Mouse (Mus musculus) limb, embryonic 13.5 days (tissue): Measurements from ENCODE around the gene Susd1. TPM values are rescaled to one million over a fixed set of nuclear protein-coding genes. Genes with fewer than 3 reads are reported as not detected.
A peak's percentile ranks its signal among the peaks of the same experiment; 100 is the strongest.

ENCODE experiments used
- ATAC-seq: fragments of 200-750 bp; cut with Nextera tagmentation; 2 replicates; pipeline ENCODE4 v1.8.0; 2017; ENCODE audit warnings: low read depth, moderate number of reproducible peaks, moderate TSS enrichment; ENCODE audit not compliant: low FRiP score
- H3K27ac ChIP-seq: fragments of 300-500 bp; sonication (generic); 2 replicates; pipeline ENCODE4 v1.5.1; 2015; ENCODE audit warnings: inconsistent platforms, mild to moderate bottlenecking, moderate library complexity
- H3K27me3 ChIP-seq: fragments of 300-500 bp; sonication (generic); 2 replicates; pipeline ENCODE4 v1.6.1; 2015; ENCODE audit warnings: mild to moderate bottlenecking, inconsistent platforms
- H3K36me3 ChIP-seq: fragments of 300-500 bp; sonication (generic); 2 replicates; pipeline ENCODE4 v1.6.1; 2015; ENCODE audit warnings: inconsistent platforms, mild to moderate bottlenecking, moderate library complexity
- H3K4me1 ChIP-seq: fragments of 300-500 bp; sonication (generic); 2 replicates; pipeline ENCODE4 v1.6.1; 2015; ENCODE audit warnings: inconsistent platforms
- H3K4me2 ChIP-seq: fragments of 300-500 bp; sonication (generic); replicated peaks from 2 replicates; pipeline ENCODE4 v1.6.1; 2015; ENCODE audit warnings: inconsistent platforms, mild to moderate bottlenecking, moderate library complexity
- H3K4me3 ChIP-seq: fragments of 300-500 bp; sonication (generic); 2 replicates; pipeline ENCODE4 v1.5.1; 2015; ENCODE audit warnings: moderate library complexity, mild to moderate bottlenecking, inconsistent platforms
- H3K9ac ChIP-seq: fragments of 300-500 bp; sonication (generic); 2 replicates; pipeline ENCODE4 v1.6.1; 2015; ENCODE audit warnings: mild to moderate bottlenecking, inconsistent platforms
- H3K9me3 ChIP-seq: fragments of 300-500 bp; sonication (generic); 2 replicates; pipeline ENCODE4 v1.6.1; 2016; ENCODE audit warnings: inconsistent platforms
- WGBS: fragments of 180-500 bp; shearing (Covaris S2); methylation state at CpG from one replicate; pipeline ENCODE4 v1.1.7; 2015; 5-methylcytosine and 5-hydroxymethylcytosine counted together
- polyA plus RNA-seq: library from polyadenylated mRNA; unstranded; fragments of >200 nt; fragmentation: Nextera tagmentation; extraction: Ambion mirVana; gene quantifications from 2 replicates; pipeline ENCODE4 v1.2.1, GENCODE M21; 2015

Susd1 gene
- polyA plus RNA-seq, 1 experiment from 2014 or later: 1.8 TPM

- H3K9me3 ChIP-seq: 0 out of 2 replicates have a peak, but pooled peaks cover 6% of the 10 kb centered on the region
- no peak overlapping the region for H3K4me3 ChIP-seq
- no peaks in the 10 kb centered on the region for H3K4me1 ChIP-seq
- H3K27ac ChIP-seq: no peak overlapping the region
- no peaks in the 10 kb centered on the region for H3K27me3 ChIP-seq
- no peaks in the 10 kb centered on the region for H3K36me3 ChIP-seq
- WGBS: 90% methylated on average over 3 of the region's 3 CpGs
- ATAC-seq: no peak
- no peak overlapping the region for H3K4me2 ChIP-seq
- no peak overlapping the region for H3K9ac ChIP-seq
Measured at GRCm38 (mm10) chr4:59450906-59451305, 12.5 kb upstream of the Susd1 start.

- WGBS: 79% methylated on average over 6 of the region's 6 CpGs
- Histone ChIP-seq H3K9ac (no peak overlapping the region), H3K4me1 (no peaks in the 10 kb centered on the region), H3K4me2 (no peak overlapping the region), H3K27me3 (no peaks in the 10 kb centered on the region), H3K27ac (no peak overlapping the region), H3K36me3 (no peaks in the 10 kb centered on the region), H3K4me3 (no peak overlapping the region), H3K9me3 (0 out of 2 replicates have a peak, but pooled peaks cover 6% of the 10 kb centered on the region)
- ATAC-seq: no peak
Measured at GRCm38 (mm10) chr4:59450234-59450854, 11.9 kb upstream of the Susd1 start.

- Histone ChIP-seq H3K4me2 (no peak overlapping the region), H3K27ac (no peak overlapping the region), H3K4me3 (no peak overlapping the region), H3K9ac (no peak overlapping the region), H3K27me3 (no peaks in the 10 kb centered on the region), H3K36me3 (no peaks in the 10 kb centered on the region), H3K4me1 (no peaks in the 10 kb centered on the region), H3K9me3 (0 out of 2 replicates have a peak, but pooled peaks cover 6% of the 10 kb centered on the region)
- 85% methylated on average over 1 of the region's 1 CpGs for WGBS
- ATAC-seq: no peak
Measured at GRCm38 (mm10) chr4:59447296-59447695, 8.9 kb upstream of the Susd1 start.

GRCm38 (mm10) chr4:59445516-59445915 lies 7.1 kb upstream of the Susd1 start:
- Histone ChIP-seq H3K27ac (no peak overlapping the region), H3K4me2 (no peak overlapping the region), H3K27me3 (0 out of 2 replicates have a peak, but pooled peaks cover 1% of the 10 kb centered on the region), H3K9me3 (0 out of 2 replicates have a peak, but pooled peaks cover 6% of the 10 kb centered on the region), H3K9ac (no peak overlapping the region), H3K4me1 (no peaks in the 10 kb centered on the region), H3K36me3 (no peaks in the 10 kb centered on the region), H3K4me3 (no peak overlapping the region)
- WGBS: 59% methylated on average over 6 of the region's 6 CpGs
- no peak for ATAC-seq

- no peak for ATAC-seq
- no peak overlapping the region for H3K9ac ChIP-seq
- H3K36me3 ChIP-seq: no peaks in the 10 kb centered on the region
- 80% methylated on average over 3 of the region's 3 CpGs for WGBS
- no peak overlapping the region for H3K4me3 ChIP-seq
- 0 out of 2 replicates have a peak, but pooled peaks cover 6% of the 10 kb centered on the region for H3K9me3 ChIP-seq
- H3K27ac ChIP-seq: no peak overlapping the region
- no peak overlapping the region for H3K4me2 ChIP-seq
- H3K4me1 ChIP-seq: no peaks in the 10 kb centered on the region
- peaks cover 6% of the 10 kb centered on the region; the same call in 1 of the 2 replicates for H3K27me3 ChIP-seq
Measured at GRCm38 (mm10) chr4:59444994-59445393, 6.6 kb upstream of the Susd1 start.

- Histone ChIP-seq H3K9me3 (0 out of 2 replicates have a peak, but pooled peaks cover 6% of the 10 kb centered on the region), H3K27me3 (peaks cover 14% of the 10 kb centered on the region), H3K36me3 (no peaks in the 10 kb centered on the region), H3K4me2 (no peak overlapping the region), H3K27ac (no peak overlapping the region), H3K4me1 (no peaks in the 10 kb centered on the region), H3K4me3 (no peak overlapping the region), H3K9ac (no peak overlapping the region)
- ATAC-seq: no peak
- 70% methylated on average over 4 of the region's 4 CpGs for WGBS
Measured at GRCm38 (mm10) chr4:59444085-59444484, 5.7 kb upstream of the Susd1 start.

GRCm38 (mm10) chr4:59441265-59441664 lies 2.8 kb upstream of the Susd1 start:
- no peak overlapping the region for H3K9ac ChIP-seq
- H3K4me2 ChIP-seq: no peak overlapping the region
- H3K4me3 ChIP-seq: no peak overlapping the region
- 91% methylated on average over 1 of the region's 1 CpGs for WGBS
- H3K27me3 ChIP-seq: peaks cover 38% of the 10 kb centered on the region
- H3K9me3 ChIP-seq: peaks cover 2% of the 10 kb centered on the region; the same call in 1 of the 2 replicates
- no peaks in the 10 kb centered on the region for H3K36me3 ChIP-seq
- ATAC-seq: no peak
- H3K4me1 ChIP-seq: peaks cover 11% of the 10 kb centered on the region; the same call in 1 of the 2 replicates
- H3K27ac ChIP-seq: no peak overlapping the region

GRCm38 (mm10) chr4:59439960-59440359 lies 1.5 kb upstream of the Susd1 start:
- Histone ChIP-seq H3K27me3 (peaks cover 42% of the 10 kb centered on the region), H3K4me1 (peaks cover 11% of the 10 kb centered on the region; the same call in 1 of the 2 replicates), H3K27ac (no peak overlapping the region), H3K4me3 (no peak overlapping the region), H3K4me2 (no peak overlapping the region), H3K9ac (no peak overlapping the region), H3K9me3 (peaks cover 5% of the 10 kb centered on the region; the same call in 1 of the 2 replicates), H3K36me3 (no peaks in the 10 kb centered on the region)
- 51% methylated on average over 2 of the region's 2 CpGs for whole genome bisulfite sequencing
- no peak for ATAC-seq

GRCm38 (mm10) chr4:59439041-59439440 lies 608 bp upstream of the Susd1 start:
- Histone ChIP-seq H3K27me3 (peaks cover 42% of the 10 kb centered on the region), H3K4me2 (peak overlapping the region; percentile 100; the same call in 1 of the 2 replicates), H3K9me3 (peaks cover 5% of the 10 kb centered on the region; the same call in 1 of the 2 replicates), H3K4me3 (no peak overlapping the region), H3K27ac (no peak overlapping the region), H3K36me3 (no peaks in the 10 kb centered on the region), H3K4me1 (peaks cover 11% of the 10 kb centered on the region; the same call in 1 of the 2 replicates), H3K9ac (no peak overlapping the region)
- ATAC-seq: no peak
- WGBS: 23% methylated on average over 5 of the region's 5 CpGs

GRCm38 (mm10) chr4:59435951-59436350 lies 2.5 kb downstream of the Susd1 start:
- no peak for ATAC-seq
- WGBS: 87% methylated on average over 4 of the region's 4 CpGs
- Histone ChIP-seq H3K36me3 (no peaks in the 10 kb centered on the region), H3K4me1 (peaks cover 13% of the 10 kb centered on the region; the same call in 1 of the 2 replicates), H3K9ac (no peak overlapping the region), H3K27ac (no peak overlapping the region), H3K27me3 (peaks cover 42% of the 10 kb centered on the region), H3K4me3 (no peak overlapping the region), H3K4me2 (no peak overlapping the region), H3K9me3 (peaks cover 5% of the 10 kb centered on the region; the same call in 1 of the 2 replicates)

- WGBS: 61% methylated on average over 3 of the region's 3 CpGs
- Histone ChIP-seq H3K4me3 (no peak overlapping the region), H3K27me3 (peaks cover 27% of the 10 kb centered on the region), H3K27ac (no peak overlapping the region), H3K4me2 (no peak overlapping the region), H3K9ac (no peak overlapping the region), H3K4me1 (peaks cover 13% of the 10 kb centered on the region; the same call in 1 of the 2 replicates), H3K36me3 (no peaks in the 10 kb centered on the region), H3K9me3 (peaks cover 5% of the 10 kb centered on the region; the same call in 1 of the 2 replicates)
- ATAC-seq: no peak
Measured at GRCm38 (mm10) chr4:59434039-59434438, 4.4 kb downstream of the Susd1 start.

- no peaks in the 10 kb centered on the region for H3K36me3 ChIP-seq
- H3K27me3 ChIP-seq: no peaks in the 10 kb centered on the region
- ATAC-seq: no peak
- H3K4me2 ChIP-seq: no peak overlapping the region
- H3K4me3 ChIP-seq: no peak overlapping the region
- no peaks in the 10 kb centered on the region for H3K9me3 ChIP-seq
- no peak overlapping the region for H3K9ac ChIP-seq
- H3K27ac ChIP-seq: no peak overlapping the region
- WGBS: 82% methylated on average over 6 of the region's 6 CpGs
- H3K4me1 ChIP-seq: 0 out of 2 replicates have a peak, but pooled peaks cover 3% of the 10 kb centered on the region
Measured at GRCm38 (mm10) chr4:59429128-59429527, 9.3 kb downstream of the Susd1 start.
